Mouse (Mus musculus) liver, adult (tissue): ENCODE results near the gene Lmntd1.

Experiments
- GATA4 ChIP-seq: IDR thresholded peaks from 2 replicates; pipeline ENCODE4 v1.6.1; 2014; ENCODE audit warnings: mild to moderate bottlenecking, low read length; ENCODE audit not compliant: insufficient replicate concordance

Gene Lmntd1

DNA sequence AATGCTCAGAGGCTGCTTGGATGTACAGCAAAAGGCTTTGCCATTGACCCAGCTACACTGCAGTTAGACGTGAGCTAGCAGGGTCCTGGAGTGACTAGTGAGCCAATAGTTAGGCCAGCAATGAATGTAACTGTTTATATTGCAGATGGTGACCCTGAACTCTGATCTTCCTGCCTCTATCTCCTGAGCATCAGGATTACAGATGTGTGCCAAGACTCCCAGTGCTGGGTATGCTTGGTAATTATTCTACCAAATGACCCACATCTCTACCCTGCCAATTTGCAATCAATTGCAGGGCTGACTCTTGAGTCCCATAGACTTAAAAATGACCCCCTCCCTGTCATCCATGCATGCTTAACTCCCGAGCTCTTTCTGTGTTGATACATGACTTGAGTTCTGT, 269.4 kb downstream of the Lmntd1 start:
- peak; percentile 84 for TF ChIP-seq GATA4

DNA sequence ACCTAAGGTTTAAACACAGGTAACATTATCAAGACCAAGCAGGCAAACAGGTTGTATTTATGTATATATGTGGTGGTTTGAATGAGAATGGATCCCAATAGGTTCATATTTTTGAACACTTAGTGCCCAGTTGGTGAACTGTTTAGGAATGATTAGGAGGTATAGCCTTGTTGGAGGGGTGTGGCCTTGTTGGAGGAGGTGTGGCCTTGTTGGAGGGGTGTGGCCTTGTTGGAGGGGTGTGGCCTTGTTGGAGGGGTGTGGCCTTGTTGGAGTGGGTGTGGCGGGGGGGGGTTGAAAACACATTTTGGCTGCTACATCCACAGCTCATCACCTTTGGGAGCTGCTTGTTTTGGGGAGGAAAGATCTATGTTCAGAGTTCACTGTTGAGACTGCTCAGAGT, 270.7 kb downstream of the Lmntd1 start:
- TF ChIP-seq GATA4, result no peak

DNA sequence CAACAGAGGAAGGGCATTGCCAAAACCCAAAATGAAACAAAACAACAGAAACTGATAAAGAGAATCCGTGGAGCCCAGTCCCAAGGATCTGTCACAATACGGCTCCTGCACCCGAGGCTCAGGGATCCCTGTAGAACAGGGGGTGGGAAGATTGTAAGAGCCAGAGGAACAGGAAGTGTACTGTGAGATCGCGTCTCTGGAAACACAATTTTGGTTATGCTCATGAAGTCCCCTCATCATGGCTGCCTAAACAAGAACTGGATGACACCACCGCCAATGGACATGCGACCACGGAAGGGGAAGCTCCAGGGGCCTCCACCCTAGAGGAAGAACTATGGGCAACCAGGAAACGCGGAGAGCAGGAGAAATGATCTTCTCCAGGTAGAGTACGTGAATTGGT, 271.3 kb downstream of the Lmntd1 start:
- TF ChIP-seq GATA4, result no peak

DNA sequence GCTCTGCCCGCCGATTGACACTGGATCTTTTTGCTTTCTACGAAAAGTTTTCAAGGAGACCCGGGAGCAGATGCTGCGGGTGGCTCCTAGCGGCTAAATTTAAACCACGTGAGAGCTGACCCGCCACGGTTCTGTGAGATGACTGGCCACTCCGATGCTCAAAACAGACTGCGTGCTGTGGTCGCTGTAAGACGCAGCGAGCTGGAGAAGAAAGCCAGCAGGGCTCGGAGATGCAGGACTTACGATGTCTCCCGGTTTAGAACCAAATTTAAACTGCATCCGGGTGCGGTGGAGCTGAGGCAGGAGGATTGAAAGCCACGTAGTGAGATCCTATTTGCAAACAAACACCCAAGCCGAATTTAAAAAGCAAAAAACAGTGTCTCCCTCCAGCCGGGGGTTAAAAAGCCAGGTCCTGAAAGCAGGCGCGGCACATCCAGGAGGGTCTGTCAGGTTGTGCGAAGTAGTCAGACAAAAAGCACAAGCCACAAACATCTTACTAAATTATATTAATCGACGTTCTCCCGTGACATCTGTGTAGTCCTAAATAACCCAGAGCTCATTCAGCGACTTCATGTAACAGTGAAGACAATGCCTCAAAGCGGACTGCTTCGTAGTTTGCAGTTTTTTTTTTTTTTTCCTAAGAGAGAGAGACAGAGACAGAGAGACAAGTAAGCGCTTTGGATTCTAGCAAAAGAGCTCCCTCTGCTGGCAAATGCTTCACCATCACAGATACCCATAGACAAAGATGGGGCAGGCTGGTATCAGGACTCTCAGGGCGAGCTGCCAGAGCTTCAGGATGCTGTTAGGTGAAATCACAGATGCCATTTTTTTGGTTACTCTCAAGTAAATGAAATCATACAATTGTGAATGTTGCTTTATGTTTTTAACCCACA, 272.6 kb downstream of the Lmntd1 start:
- TF ChIP-seq GATA4, result peak; percentile 45; the same call in 1 of the 2 replicates

DNA sequence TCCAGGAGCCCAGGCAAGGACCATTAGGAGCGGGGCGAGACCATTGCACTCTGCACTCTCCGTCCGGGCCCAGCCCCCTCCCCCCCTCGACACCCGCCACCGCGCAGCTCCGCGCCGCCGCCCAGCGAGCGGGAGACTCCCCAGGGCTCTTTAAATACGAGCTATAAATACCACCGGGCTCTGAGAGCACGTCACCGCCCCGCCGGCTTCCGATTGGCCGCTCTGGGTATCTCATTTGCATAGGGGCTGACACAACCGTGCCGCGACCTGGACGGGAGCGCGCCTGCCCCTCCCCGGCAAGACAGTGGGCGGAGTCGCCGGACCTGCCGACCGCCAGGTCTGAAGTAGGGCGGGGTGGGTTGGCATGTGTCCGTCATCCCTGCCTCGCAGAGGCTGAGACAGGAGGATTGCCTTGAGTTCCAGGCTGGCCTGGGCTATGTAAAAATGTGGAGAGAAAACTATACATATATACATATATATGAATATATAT, 273.4 kb downstream of the Lmntd1 start:
- no peak for TF ChIP-seq GATA4

DNA sequence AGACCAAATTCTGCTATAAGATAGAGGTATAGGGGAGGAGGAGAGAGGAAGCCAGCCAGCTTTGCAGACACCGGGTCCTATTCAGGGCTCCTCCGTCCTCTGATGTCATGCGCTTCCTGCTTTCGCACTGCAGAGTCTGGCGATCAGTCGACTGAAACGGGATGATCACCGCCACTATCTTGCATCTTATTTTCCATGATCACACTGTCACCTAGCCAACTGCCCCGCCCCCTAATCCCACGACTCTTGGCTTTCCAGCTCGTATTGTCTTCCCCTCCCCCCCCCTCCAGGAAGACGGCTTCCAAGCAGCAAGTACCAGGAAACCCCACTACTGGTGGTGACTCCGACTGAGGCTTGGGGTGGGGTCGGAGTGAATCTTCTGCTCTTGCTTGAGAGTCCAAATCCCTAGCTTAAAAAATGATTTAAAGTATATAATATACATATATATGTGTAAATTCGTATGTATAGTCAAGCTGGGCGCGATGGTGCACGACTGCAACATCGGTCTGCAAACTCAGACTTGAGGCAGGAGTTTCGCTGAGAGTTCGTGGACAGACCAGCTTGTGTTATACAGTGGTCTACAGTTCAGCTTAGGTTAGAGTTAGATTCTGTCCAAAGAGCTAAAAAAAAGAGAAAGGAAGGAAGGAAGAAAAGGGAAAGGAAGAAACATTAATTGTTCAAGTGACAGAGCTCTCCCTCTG, 274.0 kb downstream of the Lmntd1 start:
- no peak; the same call in 1 of the 2 replicates for TF ChIP-seq GATA4

DNA sequence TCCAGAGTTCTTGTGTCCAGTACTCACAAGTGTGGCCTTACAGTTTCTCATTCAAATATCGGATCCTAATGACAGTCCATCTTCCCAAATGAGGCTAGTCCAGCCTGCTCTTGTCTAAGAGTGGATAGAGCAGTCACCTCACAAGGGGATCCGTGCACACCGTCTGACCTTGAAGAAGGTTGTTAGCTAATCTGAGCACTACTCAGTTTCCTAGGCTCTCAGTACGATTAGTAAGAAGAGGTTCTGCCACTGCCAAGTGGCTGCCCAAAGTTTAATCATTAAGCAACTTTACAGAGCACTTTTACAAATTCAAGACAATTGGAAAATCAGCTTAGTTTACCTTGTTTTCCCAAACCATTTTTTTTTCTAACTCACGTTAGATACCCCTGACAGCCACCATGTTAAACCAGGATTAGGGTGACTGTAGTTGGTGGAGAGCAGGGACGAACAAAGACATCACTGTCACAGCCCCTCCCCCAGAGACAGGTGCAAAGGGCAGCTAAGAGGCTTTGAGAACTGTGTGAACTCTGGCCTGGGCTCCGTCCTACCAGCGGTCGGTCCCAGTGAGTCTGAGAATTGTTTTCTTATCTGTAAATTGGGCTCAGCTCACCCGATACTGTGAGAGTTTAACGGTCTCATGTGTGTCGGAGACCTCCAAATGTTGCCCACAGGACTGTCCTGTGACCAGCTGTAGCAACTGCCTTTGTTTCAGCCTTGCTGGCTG, 275.4 kb downstream of the Lmntd1 start:
- 0 out of 2 replicates have a peak, but pooled peaks have one; percentile 12 for TF ChIP-seq GATA4

DNA sequence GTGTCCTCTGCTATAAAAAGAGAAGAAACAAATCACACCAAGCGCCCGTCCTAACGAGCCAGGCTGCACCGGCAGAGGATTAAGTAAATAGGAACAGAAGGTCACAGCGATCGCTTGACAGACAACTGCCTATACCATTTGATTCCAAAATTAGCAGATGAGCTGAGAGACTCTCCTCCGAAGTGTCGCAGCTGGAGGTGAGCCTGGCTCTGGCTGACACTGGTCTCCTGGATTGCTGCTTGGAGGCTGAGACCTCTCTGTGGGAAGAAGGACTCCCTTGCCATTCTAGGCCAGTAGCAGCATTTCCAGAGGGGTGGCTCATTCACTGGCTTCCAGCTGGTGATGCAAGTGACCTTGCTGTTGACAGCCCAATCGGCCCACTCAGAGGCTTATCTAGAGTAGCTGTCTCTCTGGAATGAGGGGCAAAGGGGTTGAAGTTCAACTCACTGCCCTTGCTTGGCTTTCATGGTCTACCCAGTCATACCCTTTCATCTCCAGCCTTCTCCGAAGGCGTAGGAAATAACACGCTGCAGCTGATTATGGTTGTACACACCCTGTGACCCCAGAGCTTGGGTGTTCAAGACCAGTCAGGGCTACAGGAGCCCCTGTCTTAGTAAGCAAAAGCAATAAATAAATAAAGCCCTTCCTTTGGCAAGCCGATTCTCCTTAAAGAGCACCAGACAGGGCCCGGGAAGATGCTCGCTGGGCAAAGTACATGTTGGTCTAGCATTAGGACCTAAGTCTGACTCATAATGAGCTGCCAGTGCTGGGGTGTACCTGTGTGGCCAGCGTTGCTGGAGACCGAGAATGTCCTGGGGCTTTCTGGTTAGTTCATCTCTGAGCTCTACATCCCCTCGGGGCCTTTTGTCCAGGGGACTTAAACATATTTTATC, 278.0 kb downstream of the Lmntd1 start:
- 0 out of 2 replicates have a peak, but pooled peaks have one; percentile 13 for TF ChIP-seq GATA4

DNA sequence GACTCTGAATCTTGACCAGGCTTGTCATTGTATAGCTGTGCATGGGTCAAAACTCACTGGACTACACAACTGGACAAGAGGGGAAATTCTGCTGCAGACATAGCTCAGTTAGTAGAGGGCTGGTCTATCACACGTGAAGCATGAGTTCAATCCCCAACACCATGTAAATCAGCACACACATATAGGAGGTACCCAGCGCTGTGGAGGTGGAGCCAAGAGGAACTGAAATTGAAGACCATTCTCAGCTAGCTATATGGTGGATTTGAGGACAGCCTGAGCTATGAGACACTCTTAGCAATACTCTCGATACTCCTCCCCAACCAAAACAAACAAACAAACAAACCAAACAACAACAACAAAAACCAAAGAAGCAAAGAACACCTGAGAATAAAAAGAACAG, 279.9 kb downstream of the Lmntd1 start:
- TF ChIP-seq GATA4, result no peak

DNA sequence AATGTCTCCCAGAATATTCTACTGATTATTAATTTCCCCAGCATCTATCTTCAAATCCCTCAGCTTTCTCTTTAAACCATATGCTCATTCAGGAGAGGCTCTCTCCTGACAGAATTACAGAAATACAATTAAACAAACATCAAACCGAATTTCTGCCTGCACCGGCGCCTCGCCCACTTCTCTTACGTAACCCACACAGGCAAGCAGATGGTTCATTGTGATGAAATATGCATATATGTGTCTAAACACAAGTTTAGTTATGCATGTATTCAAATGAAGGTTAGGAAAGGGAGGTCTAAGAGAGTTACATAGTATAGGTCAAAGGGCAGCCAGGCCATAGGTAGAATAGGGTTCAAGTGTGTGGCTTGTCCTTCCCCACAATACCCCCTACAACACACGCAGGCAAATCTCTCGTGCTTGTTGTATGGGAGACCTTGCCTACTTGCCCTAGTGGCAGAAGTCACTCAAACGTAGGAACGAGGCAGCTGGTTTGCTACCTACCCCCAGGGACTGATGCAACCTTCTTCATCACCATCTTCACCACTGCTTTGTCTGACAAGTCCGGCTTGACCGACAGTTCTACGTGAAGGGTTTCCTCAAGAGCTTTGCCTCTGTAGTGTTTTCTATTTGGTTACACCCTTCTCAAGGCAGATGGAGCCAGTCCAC, 287.8 kb downstream of the Lmntd1 start:
- no peak for TF ChIP-seq GATA4

DNA sequence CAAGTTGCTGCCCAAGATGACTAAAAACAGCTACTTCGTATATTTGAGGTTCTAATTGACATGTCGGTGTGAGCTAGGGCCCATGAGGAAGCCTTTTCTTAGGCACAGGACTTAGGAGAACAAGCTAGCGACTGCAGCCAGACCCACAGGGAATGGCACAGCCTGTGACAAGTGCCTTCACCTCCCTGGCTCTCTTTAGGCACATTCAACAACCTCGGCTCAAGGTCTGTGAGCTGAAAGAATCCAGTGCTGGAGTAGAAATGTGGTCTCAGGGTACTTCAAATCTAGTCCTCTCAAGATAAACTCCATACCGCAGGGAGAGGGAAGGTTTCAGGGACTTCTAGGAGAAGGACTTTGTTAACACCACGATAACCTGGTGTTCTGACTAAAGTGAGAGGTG, 289.0 kb downstream of the Lmntd1 start:
- TF ChIP-seq GATA4, result no peak

DNA sequence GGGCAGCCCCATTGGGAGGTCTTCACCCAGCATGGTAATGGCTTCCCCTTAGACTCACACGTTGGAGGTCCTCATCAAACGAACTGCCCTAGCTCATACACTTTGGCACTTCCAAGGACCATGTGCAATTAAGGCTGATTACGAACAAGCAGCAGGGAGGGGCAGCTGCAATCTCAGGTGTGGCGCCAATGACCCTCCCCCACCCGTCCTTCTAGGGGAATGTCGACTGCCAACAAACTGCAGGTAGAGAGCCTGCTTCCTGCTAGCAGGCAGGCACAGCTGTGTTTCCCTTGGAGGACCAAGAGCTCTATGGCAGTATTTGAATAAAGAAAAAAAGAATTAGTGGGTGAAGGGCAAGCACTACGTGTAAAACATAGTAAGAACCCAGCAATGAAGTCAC, 289.6 kb downstream of the Lmntd1 start:
- no peak for TF ChIP-seq GATA4

DNA sequence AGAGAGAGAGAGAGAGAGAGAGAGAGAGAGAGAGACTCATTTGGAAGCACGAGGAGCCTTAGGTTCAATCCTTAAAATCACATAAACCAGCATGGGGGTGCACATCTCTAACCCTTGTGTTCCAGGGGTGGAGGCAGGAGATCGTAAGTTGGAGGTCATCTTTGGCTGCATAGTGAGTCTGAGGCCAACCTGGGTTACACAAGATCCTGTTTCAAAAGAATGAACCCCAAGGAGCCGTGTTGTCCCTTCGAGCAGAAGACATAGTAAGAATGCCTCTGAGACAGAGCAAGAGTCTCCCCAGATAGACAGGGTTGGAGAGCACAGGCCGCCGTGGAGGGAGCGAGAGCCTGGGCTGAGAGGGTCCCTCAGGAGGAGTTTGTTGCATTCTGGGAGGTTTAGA, 291.9 kb downstream of the Lmntd1 start:
- TF ChIP-seq GATA4, result no peak

DNA sequence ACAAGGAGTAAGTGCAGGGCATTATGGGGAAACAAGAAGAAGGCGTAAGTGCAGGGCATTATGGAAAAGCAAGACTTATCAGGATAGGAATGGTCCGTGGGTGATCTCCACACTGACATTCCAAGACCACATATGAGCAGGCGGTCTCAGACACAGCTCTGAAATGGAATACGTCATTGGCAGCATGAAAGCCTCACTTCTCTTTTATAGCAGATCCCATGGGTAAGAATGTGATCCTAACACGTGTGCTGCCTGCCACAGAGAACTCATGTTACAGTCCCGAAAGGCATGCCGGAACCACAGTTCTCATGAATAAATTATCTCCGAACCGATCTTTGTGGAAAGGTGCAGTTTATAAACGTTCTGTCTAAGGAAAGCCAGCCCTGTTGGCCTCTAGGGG, 294.0 kb downstream of the Lmntd1 start:
- no peak for TF ChIP-seq GATA4
